Mouse (Mus musculus) liver, postnatal 0 days (tissue): Measurements from ENCODE around the gene Btrc. TPM values are rescaled to one million over a fixed set of nuclear protein-coding genes. Genes with fewer than 3 reads are reported as not detected.

Source experiments
- ATAC-seq: fragments of 200-750 bp; cut with Nextera tagmentation; 2 replicates; pipeline ENCODE4 v1.8.0; 2017; ENCODE audit warnings: mild to moderate bottlenecking, moderate library complexity
- DNase-seq: peaks from one replicate; pipeline ENCODE4 v3.0.0-alpha.2; 2016
- H3K27ac ChIP-seq: fragments of 300-500 bp; sonication (generic); 2 replicates; pipeline ENCODE4 v1.5.1; 2014; ENCODE audit warnings: antibody characterized with exemption, moderate library complexity, mild to moderate bottlenecking, low read depth
- H3K27me3 ChIP-seq: fragments of 300-500 bp; sonication (generic); 2 replicates; pipeline ENCODE4 v1.6.1; 2014; ENCODE audit warnings: low read length, control low read depth, mixed read lengths; ENCODE audit not compliant: insufficient read depth
- H3K36me3 ChIP-seq: fragments of 300-500 bp; sonication (generic); replicated peaks from 2 replicates; pipeline ENCODE4 v1.6.1; 2014; ENCODE audit warnings: mild to moderate bottlenecking, control low read depth, low read length, moderate library complexity, mixed read lengths; ENCODE audit not compliant: insufficient read depth
- H3K4me1 ChIP-seq: fragments of 300-500 bp; sonication (generic); 2 replicates; pipeline ENCODE4 v1.6.1; 2014; ENCODE audit warnings: antibody characterized with exemption, mild to moderate bottlenecking, control low read depth; ENCODE audit not compliant: insufficient read depth
- H3K4me2 ChIP-seq: fragments of 300-500 bp; sonication (generic); 2 replicates; pipeline ENCODE4 v1.6.1; 2014; ENCODE audit warnings: low read depth, mild to moderate bottlenecking, low read length, moderate library complexity, mixed read lengths
- H3K4me3 ChIP-seq: fragments of 300-500 bp; sonication (generic); 2 replicates; pipeline ENCODE4 v1.5.1; 2014; ENCODE audit warnings: low read depth, low read length
- H3K9ac ChIP-seq: fragments of 300-500 bp; sonication (generic); replicated peaks from 2 replicates; pipeline ENCODE4 v1.6.1; 2014; ENCODE audit warnings: mild to moderate bottlenecking, moderate library complexity
- H3K9me3 ChIP-seq: fragments of 300-500 bp; sonication (generic); 2 replicates; pipeline ENCODE4 v1.6.1; 2016; ENCODE audit warnings: mild to moderate bottlenecking, control low read depth, low read length, mixed read lengths
- CTCF ChIP-seq: sonication (generic); IDR thresholded peaks from 2 replicates; pipeline ENCODE4 v1.5.1; 2016; ENCODE audit warnings: antibody characterized with exemption, low read depth
- EP300 ChIP-seq: IDR thresholded peaks from 2 replicates; pipeline ENCODE4 v1.6.1; 2016; ENCODE audit warnings: antibody characterized with exemption, low read depth, mild to moderate bottlenecking
- WGBS: fragments of 180-500 bp; shearing (Covaris S2); extraction: QIAGEN DNeasy Blood & Tissue Kit; methylation state at CpG from one replicate; pipeline ENCODE4 v1.1.7; 2014; ENCODE audit not compliant: insufficient replicate concordance; 5-methylcytosine and 5-hydroxymethylcytosine counted together
- polyA plus RNA-seq: library from polyadenylated mRNA; unstranded; fragments of >200 nt; fragmentation: Nextera tagmentation; extraction: Ambion mirVana; gene quantifications from 2 replicates; pipeline ENCODE4 v1.2.1, GENCODE M21; 2015

Gene Btrc
- polyA plus RNA-seq, 1 experiment from 2014 or later: 21.3 TPM

GRCm38 (mm10) chr19:45474686-45475085 is 111.2 kb downstream of the Btrc start:
- TF ChIP-seq CTCF: no peak
- no peak for TF ChIP-seq EP300
- H3K4me2 ChIP-seq: no peak overlapping the region
- H3K9ac ChIP-seq: no peak overlapping the region
- ATAC-seq: no peak
- no peak overlapping the region for H3K27ac ChIP-seq
- 45% methylated on average over 4 of the region's 4 CpGs for WGBS
- no peak overlapping the region for H3K4me3 ChIP-seq
- peaks cover 12% of the 10 kb centered on the region for H3K4me1 ChIP-seq
- no peaks in the 10 kb centered on the region for H3K9me3 ChIP-seq
- no peak for DNase-seq
- H3K36me3 ChIP-seq: peaks cover 15% of the 10 kb centered on the region
- no peaks in the 10 kb centered on the region for H3K27me3 ChIP-seq

- DNase-seq: no peak
- Histone ChIP-seq H3K9ac (no peak overlapping the region), H3K27me3 (no peaks in the 10 kb centered on the region), H3K4me3 (no peak overlapping the region), H3K27ac (no peak overlapping the region), H3K4me2 (peak overlapping the region; percentile 22), H3K36me3 (peaks cover 15% of the 10 kb centered on the region), H3K4me1 (peaks cover 12% of the 10 kb centered on the region), H3K9me3 (no peaks in the 10 kb centered on the region)
- no peak for ATAC-seq
- WGBS: 81% methylated on average over 24 of the region's 24 CpGs
- TF ChIP-seq EP300 (no peak), CTCF (no peak)
These were observed 112.5 kb downstream of the Btrc start for GRCm38 (mm10) chr19:45475928-45476553.

DNA sequence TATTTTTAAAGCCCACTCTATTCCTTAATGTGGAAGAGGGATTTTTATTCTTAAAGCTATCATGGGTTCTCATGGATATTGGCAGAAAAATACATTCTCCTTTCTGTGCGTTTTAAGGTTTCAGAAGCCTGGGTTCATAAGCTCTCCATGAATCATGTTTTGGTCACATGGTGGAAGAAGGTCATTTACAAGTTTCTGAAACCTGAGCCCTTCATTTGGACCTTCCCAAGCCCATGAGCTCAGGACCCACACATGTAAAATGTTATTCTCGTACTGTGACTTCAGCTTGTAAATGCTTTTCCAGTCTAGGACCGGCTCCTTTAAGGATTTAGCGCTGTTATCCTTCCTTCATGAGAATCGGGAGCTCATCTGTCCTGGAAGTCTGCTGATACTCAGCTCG is 116.0 kb downstream of the Btrc start:
- Histone ChIP-seq H3K4me3 (no peak overlapping the region), H3K9me3 (no peaks in the 10 kb centered on the region), H3K27me3 (no peaks in the 10 kb centered on the region), H3K36me3 (peaks cover 6% of the 10 kb centered on the region; the same call in 1 of the 2 replicates), H3K27ac (no peak overlapping the region), H3K4me2 (no peak overlapping the region), H3K4me1 (peaks cover 12% of the 10 kb centered on the region), H3K9ac (no peak overlapping the region)
- ATAC-seq (no peak), DNase-seq (no peak)
- WGBS: 94% methylated on average over 6 of the region's 6 CpGs
- no peak for TF ChIP-seq CTCF
- no peak for TF ChIP-seq EP300

- WGBS: 85% methylated on average over 2 of the region's 2 CpGs
- no peak overlapping the region for H3K4me3 ChIP-seq
- no peaks in the 10 kb centered on the region for H3K27me3 ChIP-seq
- H3K36me3 ChIP-seq: peaks cover 5% of the 10 kb centered on the region; the same call in 1 of the 2 replicates
- no peaks in the 10 kb centered on the region for H3K9me3 ChIP-seq
- no peak overlapping the region for H3K9ac ChIP-seq
- H3K27ac ChIP-seq: no peak overlapping the region
- DNase-seq: no peak
- H3K4me2 ChIP-seq: no peak overlapping the region
- no peak for ATAC-seq
- peaks cover 12% of the 10 kb centered on the region for H3K4me1 ChIP-seq
- TF ChIP-seq EP300 (no peak), CTCF (no peak)
These were observed 117.0 kb downstream of the Btrc start for GRCm38 (mm10) chr19:45480490-45480889.

GRCm38 (mm10) chr19:45480951-45481350 is 117.4 kb downstream of the Btrc start:
- no peak for DNase-seq
- ATAC-seq: no peak
- no peak for TF ChIP-seq CTCF
- TF ChIP-seq EP300: no peak
- Histone ChIP-seq H3K4me3 (no peak overlapping the region), H3K27me3 (no peaks in the 10 kb centered on the region), H3K4me2 (no peak overlapping the region), H3K27ac (no peak overlapping the region), H3K4me1 (peaks cover 10% of the 10 kb centered on the region), H3K9ac (no peak overlapping the region), H3K9me3 (no peaks in the 10 kb centered on the region), H3K36me3 (peaks cover 5% of the 10 kb centered on the region; the same call in 1 of the 2 replicates)
- WGBS: 91% methylated on average over 4 of the region's 4 CpGs

- WGBS: 85% methylated on average over 2 of the region's 2 CpGs
- no peak for TF ChIP-seq EP300
- no peak for TF ChIP-seq CTCF
- Histone ChIP-seq H3K27ac (no peak overlapping the region), H3K4me3 (no peak overlapping the region), H3K4me2 (no peak overlapping the region), H3K27me3 (no peaks in the 10 kb centered on the region), H3K4me1 (0 out of 2 replicates have a peak, but pooled peaks cover 2% of the 10 kb centered on the region), H3K9ac (no peak overlapping the region), H3K36me3 (peaks cover 5% of the 10 kb centered on the region; the same call in 1 of the 2 replicates), H3K9me3 (no peaks in the 10 kb centered on the region)
- no peak for DNase-seq
- no peak for ATAC-seq
These were observed 119.9 kb downstream of the Btrc start for GRCm38 (mm10) chr19:45483470-45483869.
